Mouse (Mus musculus) lung, adult 2 months (tissue): ENCODE measurements around the gene Mgarp.

Experiments used
- CTCF ChIP-seq: fragments of 200-500 bp; IDR thresholded peaks from 2 replicates; pipeline ENCODE4 v1.5.1; 2011; ENCODE audit warnings: mild to moderate bottlenecking, low read length, control low read depth; ENCODE audit not compliant: insufficient read depth
- POLR2A ChIP-seq: fragments of 200-500 bp; IDR thresholded peaks from 2 replicates; pipeline ENCODE4 v1.6.1; 2011; ENCODE audit warnings: low read depth, mild to moderate bottlenecking, control low read depth, low read length, borderline replicate concordance; ENCODE audit errors: extremely low read depth

DNA sequence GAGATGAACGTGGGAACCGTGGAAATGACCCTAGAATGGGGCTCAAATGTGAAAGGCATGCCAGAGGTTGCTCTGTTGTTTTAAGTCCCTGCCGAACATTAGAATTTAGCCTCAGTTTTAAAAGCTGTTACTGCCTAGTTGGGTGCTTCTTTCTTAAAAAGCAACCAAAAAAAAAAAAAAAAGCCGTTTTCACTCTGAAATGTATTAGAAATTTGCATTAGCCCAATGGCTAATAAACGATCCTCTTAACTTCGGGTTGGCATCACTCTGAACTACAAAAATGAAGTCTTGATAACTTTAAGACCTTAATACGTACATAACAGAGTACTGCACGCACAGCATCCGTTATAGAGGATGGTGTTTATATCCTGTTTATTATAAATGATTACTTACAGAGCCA is 54.4 kb downstream of the Mgarp start:
- TF ChIP-seq POLR2A: no peak
- no peak for TF ChIP-seq CTCF
